Mouse (Mus musculus): ENCODE results near the gene Med4.

The Med4 gene

GRCm38 (mm10) chr14:73509765-73510423, at the start of gene Med4:
Med4 (plus strand) TSS chr14:73510025.
- DNase-seq, result peak; percentile 95 to 96

- no peak for DNase-seq
These were observed 49.2 kb upstream of the Med4 start for GRCm38 (mm10) chr14:73460514-73461134.

GRCm38 (mm10) chr14:73462211-73462610, 47.6 kb upstream of the Med4 start:
- DNase-seq, result no peak

- DNase-seq, result no peak
These were observed 42.1 kb upstream of the Med4 start for GRCm38 (mm10) chr14:73467697-73468096.

- DNase-seq, result no peak
These were observed 40.3 kb upstream of the Med4 start for GRCm38 (mm10) chr14:73469506-73469905.

- DNase-seq, result peak; percentile 14 to 43
These were observed 39.2 kb upstream of the Med4 start for GRCm38 (mm10) chr14:73470593-73470992.

- DNase-seq, result no peak
These were observed 37.6 kb upstream of the Med4 start for GRCm38 (mm10) chr14:73472205-73472604.

- peak; percentile 25 to 62 for DNase-seq
These were observed 36.0 kb upstream of the Med4 start for GRCm38 (mm10) chr14:73473670-73474460.

- DNase-seq, result peak in 1 of 2 experiments; percentile 55
These were observed 35.2 kb upstream of the Med4 start for GRCm38 (mm10) chr14:73474636-73475093.

- peak; percentile 17 to 35 for DNase-seq
These were observed 34.3 kb upstream of the Med4 start for GRCm38 (mm10) chr14:73475506-73475905.

GRCm38 (mm10) chr14:73476361-73476934, 33.4 kb upstream of the Med4 start:
- peak; percentile 32 to 61 for DNase-seq

GRCm38 (mm10) chr14:73477077-73477476, 32.7 kb upstream of the Med4 start:
- peak; percentile 29 to 62 for DNase-seq

- no peak for DNase-seq
These were observed 31.5 kb upstream of the Med4 start for GRCm38 (mm10) chr14:73478321-73478720.

- DNase-seq, result no peak
These were observed 30.1 kb upstream of the Med4 start for GRCm38 (mm10) chr14:73479771-73480170.

- DNase-seq, result no peak
These were observed 26.2 kb upstream of the Med4 start for GRCm38 (mm10) chr14:73483516-73484229.

- DNase-seq, result no peak
These were observed 25.3 kb upstream of the Med4 start for GRCm38 (mm10) chr14:73484366-73485110.

- DNase-seq, result no peak
These were observed 23.2 kb upstream of the Med4 start for GRCm38 (mm10) chr14:73486641-73487040.

- DNase-seq, result no peak
These were observed 16.5 kb upstream of the Med4 start for GRCm38 (mm10) chr14:73493356-73493755.

GRCm38 (mm10) chr14:73494122-73494521, 15.7 kb upstream of the Med4 start:
- no peak for DNase-seq

GRCm38 (mm10) chr14:73495753-73496152, 14.1 kb upstream of the Med4 start:
- DNase-seq, result no peak

GRCm38 (mm10) chr14:73501283-73501682, 8.5 kb upstream of the Med4 start:
- no peak for DNase-seq

GRCm38 (mm10) chr14:73501721-73502120, 8.1 kb upstream of the Med4 start:
- DNase-seq, result peak; percentile 33 to 53
